8 mouse cellular contexts compared by ENCODE assay signal in genomic region chr16:18677746-18678679, GRCm38 (mm10). TPM values are rescaled to one million over a fixed set of nuclear protein-coding genes. Genes with fewer than 3 reads are reported as not detected.
DNase-seq lines count a peak whose midpoint lies in the region; ATAC-seq and TF ChIP-seq lines count a peak whose summit lies in the region.
"Had no signal": no experiment of that assay in that cellular context is flagged by ENCODE, and none has a peak within 500 bp of the region (broad histone marks: within the 10 kb centered on the region; RNA-seq: fewer than 3 reads in every experiment).

No protein-coding gene starts in this region.

- no peaks in the 10 kb centered on the region for H3K4me1 ChIP-seq in spleen, adult 2 months (ENCODE audit: control insufficient read depth, insufficient read depth, insufficient read length)
- H3K4me1 ChIP-seq: liver, embryonic 15.5 days had no signal

- H3K27ac ChIP-seq in spleen, adult 2 months (ENCODE audit: insufficient read depth, low read length): no peak overlapping the region
- H3K27ac ChIP-seq: liver, embryonic 15.5 days had no signal

- H3K36me3 ChIP-seq in spleen, adult 2 months (ENCODE audit: control insufficient read depth, insufficient read depth, low read length): no peaks in the 10 kb centered on the region
- H3K36me3 ChIP-seq: liver, embryonic 15.5 days had no signal

- H3K4me3 ChIP-seq in spleen, adult 2 months (ENCODE audit: extremely low read depth, insufficient read depth, insufficient read length): no peak overlapping the region
- H3K4me3 ChIP-seq: liver, embryonic 15.5 days had no signal

- peak; percentile 62; the same call in 1 of the 2 replicates for TF ChIP-seq CTCF in spleen, adult 2 months (IDR thresholded peaks at IDR 0.05; ENCODE audit: extremely low read depth, insufficient read depth, insufficient read length, insufficient replicate concordance)

- H3K27me3 ChIP-seq in spleen, adult 2 months (ENCODE audit: control insufficient read depth, insufficient read depth, low read length): no peaks in the 10 kb centered on the region
- H3K27me3 ChIP-seq: liver, embryonic 15.5 days had no signal

- TF ChIP-seq POLR2A in spleen, adult 2 months (IDR thresholded peaks at IDR 0.05; ENCODE audit: low read depth, low read length): no peak

- peak; percentile 96 for ATAC-seq in megakaryocyte, adult 5-6 weeks (ENCODE audit: poor library complexity, severe bottlenecking)

- peak; percentile 20 to 56 for DNase-seq in CD8-positive naive resting alpha-beta T cell, adult 2 months (ENCODE audit: low read depth in 2 of 2, low spot score in 2 of 2)
- peak; percentile 84 for DNase-seq in NIH3T3 (ENCODE audit: low read depth)
- peak; percentile 63 to 80 for DNase-seq in cerebellum, postnatal 14 days
- DNase-seq in gastrocnemius, postnatal 4 days (ENCODE audit: low spot score in 2 of 2): peak; percentile 49 to 73
- peak; percentile 44 for DNase-seq in layer of hippocampus, adult 9-11 months
- peak in 1 of 2 experiments; percentile 44 for DNase-seq in spleen, adult 2 months (ENCODE audit: low read depth in 1 of 2, low spot score in 2 of 2)

- WGBS in spleen, adult 2 months: 37% methylated on average over 17 of the region's 17 CpGs

RNA-seq across cellular contexts. Expression of gene Sept5, which starts 48.3 kb away (rescaled TPM):
- 10 to 100 TPM; 11.3 to 12.9 TPM for total RNA-seq in gastrocnemius, postnatal 4 days (2021)
- total RNA-seq in megakaryocyte, adult 5-6 weeks (2015): 19.5 and 23.5 TPM in 2 replicates
- total RNA-seq in megakaryocyte, adult 5-6 weeks (2017): 11.6 and 17.0 TPM in 2 replicates
- 1.9 and 2.1 TPM in 2 replicates for polyA plus RNA-seq in spleen, adult 2 months (2012; rRNA removed)

RNA-seq across cellular contexts. Expression of gene Gm49601, which starts 51.8 kb away (rescaled TPM):
- total RNA-seq in gastrocnemius, postnatal 4 days (2021): 1 to 10 TPM; 2.2 to 3.6 TPM
- total RNA-seq in megakaryocyte, adult 5-6 weeks (2015): 1.7 and 2.9 TPM in 2 replicates
- 0.61 and 3.2 TPM in 2 replicates for total RNA-seq in megakaryocyte, adult 5-6 weeks (2017)
- polyA plus RNA-seq in spleen, adult 2 months (2012; rRNA removed): 0.71 and 2.2 TPM in 2 replicates

RNA-seq across cellular contexts. Expression of gene Gp1bb, which starts 55.8 kb away (rescaled TPM):
- total RNA-seq in gastrocnemius, postnatal 4 days (2021): under 1 TPM in 1 of 2 experiments, not detected in 1; 0.27 TPM
- total RNA-seq in megakaryocyte, adult 5-6 weeks (2015): 0.38 and 0.55 TPM in 2 replicates
- 0.70 TPM in 1 of 2 replicates, not detected in the other for total RNA-seq in megakaryocyte, adult 5-6 weeks (2017)
- polyA plus RNA-seq in spleen, adult 2 months (2012; rRNA removed): 101 and 155 TPM in 2 replicates
